ENCODE assay signal across 21 mouse cellular contexts in the genomic region with DNA sequence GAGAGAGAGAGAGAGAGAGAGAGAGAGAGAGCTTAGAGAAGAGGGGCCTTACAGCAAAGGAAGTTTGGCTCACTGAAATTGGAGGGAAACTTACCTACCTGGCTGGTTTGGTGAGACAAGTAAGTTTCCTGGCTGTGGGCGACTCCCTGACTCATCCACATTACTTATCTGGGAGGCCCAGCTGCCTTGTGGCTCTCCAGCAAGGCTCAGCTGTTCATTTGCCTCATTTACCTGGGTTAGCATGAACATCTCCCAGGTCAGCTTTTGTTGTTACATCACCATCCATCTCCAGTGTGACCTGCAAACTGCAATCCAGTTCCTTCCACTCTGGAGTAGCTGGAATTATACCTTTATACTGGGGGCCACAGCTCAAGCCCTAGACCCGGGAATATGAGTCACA. TPM values are rescaled to one million over a fixed set of nuclear protein-coding genes. Genes with fewer than 3 reads are reported as not detected.
DNase-seq lines count a peak whose midpoint lies in the region; ATAC-seq and TF ChIP-seq lines count a peak whose summit lies in the region.
"Had no signal": no experiment of that assay in that cellular context is flagged by ENCODE, and none has a peak within 500 bp of the region (broad histone marks: within the 10 kb centered on the region; RNA-seq: fewer than 3 reads in every experiment).

No protein-coding gene starts in this region.

- ATAC-seq in heart, embryonic 12.5 days (ENCODE audit: insufficient number of reproducible peaks, low FRiP score) = peak; percentile 73; the same call in 1 of the 2 replicates
- peak; percentile 75 for ATAC-seq in intestine, postnatal 0 days
- ATAC-seq: hindbrain, postnatal 0 days; midbrain, embryonic 15.5 days had no signal

- H3K27ac ChIP-seq in heart, embryonic 12.5 days (ENCODE audit: poor library complexity, severe bottlenecking) = peak overlapping the region; percentile 28; the same call in 1 of the 2 replicates
- peak overlapping the region; percentile 41 for H3K27ac ChIP-seq in intestine, postnatal 0 days (ENCODE audit: low read depth, low read length)
- H3K27ac ChIP-seq: hindbrain, postnatal 0 days; kidney, embryonic 15.5 days; limb, embryonic 12.5 days; midbrain, embryonic 15.5 days; neural tube, embryonic 12.5 days had no signal

- H3K79me2 ChIP-seq in myocyte (ENCODE audit: control insufficient read depth, insufficient read depth) = no peaks in the 10 kb centered on the region

- H3K9me3 ChIP-seq in heart, embryonic 12.5 days (replicated peaks) = no peaks in the 10 kb centered on the region
- H3K9me3 ChIP-seq in intestine, postnatal 0 days (ENCODE audit: control insufficient read depth) = no peaks in the 10 kb centered on the region
- H3K9me3 ChIP-seq: kidney, embryonic 15.5 days; limb, embryonic 12.5 days; midbrain, embryonic 15.5 days; neural tube, embryonic 12.5 days had no signal

- no peak overlapping the region for H3ac ChIP-seq in myocyte (ENCODE audit: control insufficient read depth, insufficient read length)

- no peaks in the 10 kb centered on the region for H3K36me3 ChIP-seq in heart, embryonic 12.5 days
- H3K36me3 ChIP-seq in intestine, postnatal 0 days (ENCODE audit: control insufficient read depth, insufficient read depth) = no peaks in the 10 kb centered on the region
- H3K36me3 ChIP-seq in myocyte (ENCODE audit: control insufficient read depth, insufficient read depth) = no peaks in the 10 kb centered on the region
- H3K36me3 ChIP-seq: kidney, embryonic 15.5 days; limb, embryonic 12.5 days; midbrain, embryonic 15.5 days; neural tube, embryonic 12.5 days had no signal

- 57% methylated on average over 2 of the region's 2 CpGs for WGBS in heart, embryonic 12.5 days
- WGBS in intestine, postnatal 0 days = 22% methylated on average over 2 of the region's 2 CpGs

- no peak overlapping the region for H3K4me3 ChIP-seq in heart, embryonic 12.5 days
- no peak overlapping the region for H3K4me3 ChIP-seq in intestine, postnatal 0 days (ENCODE audit: low read depth, low read length)
- no peak overlapping the region for H3K4me3 ChIP-seq in myocyte
- H3K4me3 ChIP-seq: kidney, embryonic 15.5 days; limb, embryonic 12.5 days; midbrain, embryonic 15.5 days; neural tube, embryonic 12.5 days had no signal

- no peak overlapping the region for H3K4me2 ChIP-seq in heart, embryonic 12.5 days
- no peak overlapping the region for H3K4me2 ChIP-seq in intestine, postnatal 0 days (replicated peaks; ENCODE audit: low read depth)
- H3K4me2 ChIP-seq in myocyte (ENCODE audit: low read depth) = no peak overlapping the region
- H3K4me2 ChIP-seq: kidney, embryonic 15.5 days; limb, embryonic 12.5 days; midbrain, embryonic 15.5 days; neural tube, embryonic 12.5 days had no signal

- no peak overlapping the region for H3K9ac ChIP-seq in heart, embryonic 12.5 days
- H3K9ac ChIP-seq in intestine, postnatal 0 days (ENCODE audit: low read depth, low read length) = no peak overlapping the region
- H3K9ac ChIP-seq: kidney, embryonic 15.5 days; limb, embryonic 12.5 days; midbrain, embryonic 15.5 days; neural tube, embryonic 12.5 days had no signal

- TF ChIP-seq POLR2A in myocyte (IDR thresholded peaks at IDR 0.05; ENCODE audit: insufficient read length, low read depth) = no peak

- peaks cover 8% of the 10 kb centered on the region; the same call in 1 of the 2 replicates for H3K4me1 ChIP-seq in heart, embryonic 12.5 days (replicated peaks)
- no peaks in the 10 kb centered on the region for H3K4me1 ChIP-seq in intestine, postnatal 0 days (replicated peaks; ENCODE audit: control insufficient read depth, insufficient read depth, low read length)
- H3K4me1 ChIP-seq: kidney, embryonic 15.5 days; limb, embryonic 12.5 days; midbrain, embryonic 15.5 days; neural tube, embryonic 12.5 days had no signal

- H3K27me3 ChIP-seq in heart, embryonic 12.5 days (replicated peaks) = no peaks in the 10 kb centered on the region
- H3K27me3 ChIP-seq in intestine, postnatal 0 days (replicated peaks; ENCODE audit: control insufficient read depth, insufficient read depth, low read length) = no peaks in the 10 kb centered on the region
- no peaks in the 10 kb centered on the region for H3K27me3 ChIP-seq in myocyte (ENCODE audit: control insufficient read depth, insufficient read depth, insufficient read length)
- H3K27me3 ChIP-seq: CH12.LX; kidney, embryonic 15.5 days; limb, embryonic 12.5 days; midbrain, embryonic 15.5 days; neural tube, embryonic 12.5 days; Patski had no signal

- TF ChIP-seq CTCF in intestine, postnatal 0 days (IDR thresholded peaks at IDR 0.05; ENCODE audit: low read depth) = no peak

- no peak for DNase-seq in heart, adult 8-10 months (ENCODE audit: low spot score)
- DNase-seq in NIH3T3 (ENCODE audit: low read depth) = peak; percentile 47
- no peak for DNase-seq in layer of hippocampus, postnatal 36 days
- DNase-seq in layer of hippocampus, adult 11-12 months (ENCODE audit: low spot score) = no peak
- DNase-seq: retina, postnatal 1 day; thymus, adult 2 months had no signal

TF ChIP-seq in myocyte, 11 proteins besides CTCF, POLR2A, EP300 and RAD21:
- peak in 1 of 3 experiments; percentile 63 for TF ChIP-seq MYOG (IDR thresholded peaks at IDR 0.05; ENCODE audit: control insufficient read depth in 1 of 3, insufficient read depth in 1 of 3, insufficient read length in 2 of 3, low read depth in 2 of 3)
- no peak for TF ChIP-seq REST (IDR thresholded peaks at IDR 0.05; ENCODE audit: insufficient read depth, insufficient read length)
- TF ChIP-seq MYOD1 (IDR thresholded peaks at IDR 0.05; ENCODE audit: control insufficient read depth in 1 of 3, insufficient read length in 2 of 3, low read depth in 2 of 3) = peak in 2 of 3 experiments; percentile 64 to 87

RNA-seq across cellular contexts. Expression of a gene that starts 41.7 kb away (rescaled TPM):
- not detected in 2 replicates for polyA plus RNA-seq in heart, embryonic 12.5 days (2016; fragmentation: Nextera tagmentation; extraction: Ambion mirVana)
- total RNA-seq in heart, adult 8-10 months (2022) = not detected
- polyA plus RNA-seq in intestine, postnatal 0 days (2015; fragmentation: Nextera tagmentation; extraction: Ambion mirVana) = not detected in 2 replicates
- polyA plus RNA-seq in myocyte (2012; fragmentation: generic; extraction: Trizol) = 0.37 TPM
- not detected for total RNA-seq in layer of hippocampus, postnatal 36 days (2021)
- total RNA-seq: adrenal gland, adult 18-20 months; gastrocnemius, adult 8-10 months; hindbrain, postnatal 0 days; layer of hippocampus, postnatal 10 days had no signal
- polyA plus RNA-seq: cortical plate, adult 2 months; heart, embryonic 14.5 days; hindbrain, postnatal 0 days; limb, embryonic 12.5 days; midbrain, embryonic 15.5 days; neural tube, embryonic 12.5 days; thymus, adult 2 months had no signal
